Mouse (Mus musculus) bone marrow macrophage, adult 2 months (primary cell): ENCODE data around the gene Cep170b. TPM values are rescaled to one million over a fixed set of nuclear protein-coding genes. Genes with fewer than 3 reads are reported as not detected.

Experiments
- H3K27ac ChIP-seq: 2 replicates; pipeline ENCODE4 v1.5.1; 2012; ENCODE audit warnings: low read depth, low read length; ENCODE audit not compliant: insufficient read depth
- H3K4me1 ChIP-seq: 2 replicates; pipeline ENCODE4 v1.6.1; 2012; ENCODE audit warnings: low read length; ENCODE audit not compliant: control insufficient read depth, insufficient read depth
- H3K4me3 ChIP-seq: 2 replicates; pipeline ENCODE4 v1.5.1; 2012; ENCODE audit warnings: mild to moderate bottlenecking, low read length, moderate library complexity; ENCODE audit not compliant: insufficient read depth
- CTCF ChIP-seq: IDR thresholded peaks from 2 replicates; pipeline ENCODE4 v1.5.1; 2012; ENCODE audit warnings: low read depth, mild to moderate bottlenecking, low read length, moderate library complexity
- POLR2A ChIP-seq: IDR thresholded peaks from 2 replicates; pipeline ENCODE4 v1.6.1; 2012; ENCODE audit warnings: mild to moderate bottlenecking, low read depth, low read length, borderline replicate concordance
- polyA plus RNA-seq: library from polyadenylated mRNA; stranded (reverse); fragments of >200 nt; gene quantifications from 2 replicates; pipeline ENCODE4 v1.2.4, GENCODE M21; 2012; ENCODE audit not compliant: missing spikeins, insufficient read depth, insufficient read length

Gene Cep170b
- polyA plus RNA-seq, 1 experiment = 8.5 TPM

DNA sequence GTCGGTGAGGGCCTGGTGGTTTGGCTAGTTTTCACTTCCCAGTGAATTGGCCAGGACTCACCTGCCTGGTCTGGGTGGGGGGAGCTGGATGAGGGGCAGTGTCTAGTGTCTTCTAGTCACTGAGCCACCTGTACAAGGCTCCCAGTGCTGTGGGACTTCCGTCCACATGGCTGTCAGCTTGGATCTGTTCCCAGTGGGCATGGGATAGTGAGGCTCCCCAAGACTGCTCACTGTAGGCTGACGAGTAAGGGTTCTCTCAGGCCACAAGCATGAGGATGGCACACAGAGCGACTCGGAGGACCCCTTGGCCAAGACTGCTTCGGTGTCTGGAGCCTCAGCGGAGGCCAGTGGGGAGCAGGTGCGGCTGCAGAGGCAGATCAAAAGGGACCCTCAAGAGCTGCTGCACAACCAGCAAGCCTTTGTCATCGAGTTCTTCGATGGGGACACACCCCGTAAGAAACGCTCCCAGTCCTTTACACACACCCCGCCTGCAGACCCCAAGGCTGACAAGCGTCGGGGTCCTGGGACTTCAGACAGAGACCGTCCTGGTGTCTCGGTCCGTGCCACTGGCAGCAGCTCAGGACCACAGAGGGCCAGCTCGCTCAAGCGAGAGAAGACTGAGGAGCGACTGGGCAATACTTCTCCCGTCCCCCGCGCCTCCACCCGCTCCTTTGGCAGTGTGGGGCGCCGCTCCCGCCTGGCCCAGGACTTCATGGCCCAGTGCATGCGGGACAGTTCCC, 15.8 kb downstream of the Cep170b start:
- Histone ChIP-seq H3K4me3 (no peak overlapping the region), H3K27ac (no peak overlapping the region), H3K4me1 (no peaks in the 10 kb centered on the region)
- TF ChIP-seq POLR2A (no peak), CTCF (no peak)

- TF ChIP-seq POLR2A (no peak), CTCF (no peak)
- no peaks in the 10 kb centered on the region for H3K4me1 ChIP-seq
- no peak overlapping the region for H3K4me3 ChIP-seq
- H3K27ac ChIP-seq = no peak overlapping the region
Measured at GRCm38 (mm10) chr12:112736636-112736925, 16.3 kb downstream of the Cep170b start.

DNA sequence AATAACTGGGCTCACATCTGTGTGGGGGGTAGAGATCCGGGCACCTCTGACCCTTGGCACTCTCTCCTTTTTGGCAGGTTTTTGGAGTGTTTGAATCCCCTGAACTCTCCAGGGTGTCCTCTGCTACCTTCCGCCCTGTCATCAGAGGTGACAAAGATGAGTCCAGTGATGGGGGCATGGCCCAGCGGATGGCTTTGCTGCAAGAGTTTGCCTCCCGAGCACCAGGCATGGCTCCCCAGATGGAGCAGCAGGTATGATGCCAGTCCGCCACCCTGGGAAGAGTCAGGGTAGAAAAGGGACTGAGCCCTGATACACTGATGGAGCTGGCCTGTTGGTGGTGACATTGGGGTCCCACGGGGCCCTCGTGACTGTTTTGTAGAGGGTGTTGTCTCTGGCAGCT, 16.8 kb downstream of the Cep170b start:
- no peak overlapping the region for H3K4me3 ChIP-seq
- H3K27ac ChIP-seq = no peak overlapping the region
- no peaks in the 10 kb centered on the region for H3K4me1 ChIP-seq
- TF ChIP-seq POLR2A (no peak), CTCF (no peak)

- H3K4me1 ChIP-seq = no peaks in the 10 kb centered on the region
- no peak for TF ChIP-seq CTCF
- no peak for TF ChIP-seq POLR2A
- H3K27ac ChIP-seq = no peak overlapping the region
- H3K4me3 ChIP-seq = no peak overlapping the region
Measured at GRCm38 (mm10) chr12:112737761-112738160, 17.5 kb downstream of the Cep170b start.

GRCm38 (mm10) chr12:112738281-112739022, 18.2 kb downstream of the Cep170b start:
- TF ChIP-seq CTCF (no peak), POLR2A (no peak)
- H3K4me1 ChIP-seq = peaks cover 2% of the 10 kb centered on the region; the same call in 1 of the 2 replicates
- H3K27ac ChIP-seq = no peak overlapping the region
- no peak overlapping the region for H3K4me3 ChIP-seq

- H3K4me1 ChIP-seq = peaks cover 2% of the 10 kb centered on the region; the same call in 1 of the 2 replicates
- TF ChIP-seq POLR2A (no peak), CTCF (no peak)
- H3K27ac ChIP-seq = no peak overlapping the region
- H3K4me3 ChIP-seq = no peak overlapping the region
Measured at GRCm38 (mm10) chr12:112739023-112739568, 18.8 kb downstream of the Cep170b start.

DNA sequence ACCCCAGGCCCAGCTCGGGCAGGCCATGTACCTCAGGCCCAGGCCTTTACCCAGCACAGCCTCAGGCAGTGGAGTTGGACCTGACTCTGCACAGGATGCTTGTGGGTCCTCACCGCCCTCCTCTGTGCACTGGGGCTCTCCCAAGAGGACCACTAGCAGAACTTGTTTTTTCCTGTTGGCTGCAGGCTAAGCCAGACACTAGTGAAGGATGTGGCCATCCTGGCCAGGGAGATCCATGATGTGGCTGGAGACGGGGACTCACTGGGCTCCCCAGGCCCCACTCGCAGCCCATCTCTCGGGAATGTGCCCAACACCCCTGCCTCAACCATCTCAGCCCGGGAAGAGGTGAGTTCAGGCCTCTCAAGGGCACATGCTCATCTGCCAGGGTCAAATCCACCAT, 22.5 kb downstream of the Cep170b start:
- Histone ChIP-seq H3K4me3 (no peak overlapping the region), H3K27ac (no peak overlapping the region), H3K4me1 (peaks cover 4% of the 10 kb centered on the region; the same call in 1 of the 2 replicates)
- TF ChIP-seq CTCF (no peak), POLR2A (no peak)

DNA sequence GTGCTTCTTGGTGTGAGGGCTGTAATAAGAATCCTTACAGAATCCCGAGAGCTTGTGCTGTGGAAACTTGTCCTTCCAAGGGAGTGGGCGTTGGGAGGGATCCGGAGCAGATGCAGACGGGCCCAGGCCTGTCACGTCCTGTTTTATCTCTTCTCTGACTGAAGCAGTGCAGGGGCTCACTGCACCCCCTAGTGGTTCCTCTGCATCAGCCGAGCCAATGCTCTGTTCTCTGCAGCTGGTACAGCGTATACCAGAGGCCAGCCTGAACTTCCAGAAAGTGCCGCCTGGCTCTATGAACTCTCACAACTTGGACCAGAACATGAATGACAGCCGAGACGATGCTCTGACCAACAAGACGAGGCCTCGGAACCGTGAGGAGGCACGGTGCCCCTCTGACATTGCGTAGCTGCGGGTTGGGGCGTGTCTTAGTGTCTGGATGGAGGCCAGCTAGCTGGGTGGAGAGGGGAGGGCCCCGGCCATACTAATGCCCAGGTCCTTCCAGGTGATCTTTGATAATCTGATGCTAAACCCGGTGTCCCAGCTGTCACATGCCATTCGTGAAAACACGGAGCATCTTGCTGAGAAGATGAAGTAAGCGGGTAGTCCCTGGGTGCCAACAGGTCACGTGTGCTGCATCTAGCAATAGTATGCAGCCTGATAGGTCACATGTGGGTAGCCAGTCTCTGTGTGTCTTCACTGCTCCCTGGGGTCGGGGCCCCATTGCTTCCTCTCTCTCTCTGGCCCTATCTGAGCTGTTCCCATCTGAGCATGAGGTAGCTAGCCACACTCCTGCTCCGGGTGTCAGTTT, 23.1 kb downstream of the Cep170b start:
- peaks cover 4% of the 10 kb centered on the region; the same call in 1 of the 2 replicates for H3K4me1 ChIP-seq
- TF ChIP-seq POLR2A (no peak), CTCF (peak; percentile 45; the same call in 1 of the 2 replicates)
- H3K4me3 ChIP-seq = no peak overlapping the region
- H3K27ac ChIP-seq = no peak overlapping the region

GRCm38 (mm10) chr12:112744211-112744610, 24.0 kb downstream of the Cep170b start:
- no peak overlapping the region for H3K27ac ChIP-seq
- no peak overlapping the region for H3K4me3 ChIP-seq
- TF ChIP-seq POLR2A (no peak), CTCF (no peak)
- peaks cover 4% of the 10 kb centered on the region; the same call in 1 of the 2 replicates for H3K4me1 ChIP-seq
